Mouse (Mus musculus): ENCODE measurements at regions not wholly inside any gene's neighbourhood (a gene's known extent, or its start where the extent isn't known, plus 50 kb on each side); places are given as distances from the start of the nearest gene placed in this dataset.

DNA sequence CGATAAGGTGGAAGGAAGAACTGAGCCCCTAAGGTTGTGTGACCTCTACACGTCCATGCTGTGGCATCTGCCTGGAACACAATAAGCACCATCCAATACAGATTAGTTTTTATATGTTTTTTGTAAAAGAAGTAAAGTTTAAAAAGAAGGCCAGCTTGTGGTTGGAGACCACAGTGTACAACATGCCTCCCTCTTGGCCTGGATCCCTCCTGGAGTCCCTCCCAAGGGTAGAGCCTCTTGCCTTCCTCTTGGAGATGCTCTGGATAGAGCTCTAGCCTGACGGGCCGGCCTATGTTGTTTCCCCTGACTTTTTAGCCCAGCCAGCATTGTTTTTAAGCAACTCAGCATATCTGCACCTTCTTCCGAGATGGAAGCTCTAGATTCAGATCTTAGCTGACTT, 138.0 kb downstream of the Vegfa start:
- TF ChIP-seq CTCF (IDR thresholded peaks at IDR 0.05; ENCODE audit: extremely low read depth, insufficient read depth, low read length) = no peak
- no peak for TF ChIP-seq POLR2A (IDR thresholded peaks at IDR 0.05; ENCODE audit: extremely low read depth, insufficient read depth, low read length)
